12 mouse cellular contexts compared by ENCODE assay signal in genomic region chr1:180423008-180423639, GRCm38 (mm10).
DNase-seq lines count a peak whose midpoint lies in the region; ATAC-seq and TF ChIP-seq lines count a peak whose summit lies in the region.
"Had no signal": no experiment of that assay in that cellular context is flagged by ENCODE, and none has a peak within 500 bp of the region (broad histone marks: within the 10 kb centered on the region; RNA-seq: fewer than 3 reads in every experiment).

No protein-coding gene starts in this region.

- H3K4me1 ChIP-seq in heart, embryonic 16.5 days (ENCODE audit: control insufficient read depth, insufficient read depth, low read length), result peaks cover 37% of the 10 kb centered on the region

- ATAC-seq in heart, embryonic 16.5 days (replicated peaks; ENCODE audit: extremely low read depth, insufficient read depth, low FRiP score), result 0 out of 2 replicates have a peak, but pooled peaks have one; percentile 12
- ATAC-seq: activated CD4-positive, CD25-positive, alpha-beta regulatory T cell, adult 4 months had no signal

- H3K4me3 ChIP-seq in gastrocnemius, adult 2 months, result no peak overlapping the region
- no peak overlapping the region for H3K4me3 ChIP-seq in heart, embryonic 16.5 days (ENCODE audit: low read length)
- H3K4me3 ChIP-seq: neural tube, embryonic 13.5 days had no signal

- no peak for TF ChIP-seq CTCF in gastrocnemius, adult 2 months (IDR thresholded peaks at IDR 0.05)

- WGBS in heart, embryonic 16.5 days, result 44% methylated on average over 16 of the region's 16 CpGs

- peak overlapping the region; percentile 18; the same call in 1 of the 2 replicates for H3K9ac ChIP-seq in heart, embryonic 16.5 days (ENCODE audit: low read length)
- H3K9ac ChIP-seq: neural tube, embryonic 13.5 days had no signal

- DNase-seq in gastrocnemius, adult 2 months, result peak; percentile 49
- no peak for DNase-seq in gastrocnemius, adult 8-10 months (ENCODE audit: low spot score in 2 of 2)
- peak; percentile 41 for DNase-seq in lung, postnatal 10 days
- DNase-seq in lung, postnatal 25 days (ENCODE audit: low spot score), result no peak
- peak; percentile 34 to 64 for DNase-seq in spleen, postnatal 4 days (ENCODE audit: low spot score in 2 of 2)
- no peak for DNase-seq in embryo, embryonic 10 days (ENCODE audit: low spot score)
- no peak for DNase-seq in ovary, adult 18-20 months (ENCODE audit: low spot score)
- DNase-seq: cerebellum, adult 2 months; kidney, adult 2 months had no signal

- peak overlapping the region; percentile 75 for H3K27ac ChIP-seq in gastrocnemius, adult 2 months
- H3K27ac ChIP-seq in heart, embryonic 16.5 days (ENCODE audit: low read length), result peak overlapping the region; percentile 81
- H3K27ac ChIP-seq: neural tube, embryonic 13.5 days had no signal

- H3K36me3 ChIP-seq in heart, embryonic 16.5 days (ENCODE audit: control insufficient read depth, insufficient read depth), result peaks cover 6% of the 10 kb centered on the region; the same call in 1 of the 2 replicates
- H3K36me3 ChIP-seq: neural tube, embryonic 13.5 days had no signal

- H3K9me3 ChIP-seq in heart, embryonic 16.5 days (replicated peaks; ENCODE audit: control insufficient read depth, low read length), result no peaks in the 10 kb centered on the region
- H3K9me3 ChIP-seq: neural tube, embryonic 13.5 days had no signal

- H3K27me3 ChIP-seq in heart, embryonic 16.5 days (ENCODE audit: control insufficient read depth, insufficient read depth, low read length), result no peaks in the 10 kb centered on the region
- H3K27me3 ChIP-seq: neural tube, embryonic 13.5 days had no signal

- intact Hi-C loops in gastrocnemius, adult 2 months (cut with DNase I), result loop anchor here (2.0 kb wide), 1 partner anchor 154 kb away; no protein-coding TSS in a partner anchor

- H3K4me2 ChIP-seq in heart, embryonic 16.5 days (ENCODE audit: low read depth, low read length), result no peak overlapping the region
- H3K4me2 ChIP-seq: neural tube, embryonic 13.5 days had no signal

Comparison
In these comparisons a context has a peak if more than half of its experiments do, and no peak if none do; other contexts are left out.
1. DNase-seq: peak in gastrocnemius, adult 2 months (single experiment), lung, postnatal 10 days (single experiment) and spleen, postnatal 4 days (2 of 2); none in gastrocnemius, adult 8-10 months (0 of 2), lung, postnatal 25 days (single experiment), embryo, embryonic 10 days (single experiment) and ovary, adult 18-20 months (single experiment).